Mouse (Mus musculus): Measurements from ENCODE around the gene Garnl3. TPM values are rescaled to one million over a fixed set of nuclear protein-coding genes. Genes with fewer than 3 reads are reported as not detected.

Gene Garnl3
- total and polyA plus RNA-seq, 3 experiments, result 0.08 to 0.19 TPM; not detected in 1

- Histone ChIP-seq H3K4me1 (ENCODE audit: control insufficient read depth in 1 of 2, insufficient read depth in 2 of 2) (peaks cover 4 to 8% of the 10 kb centered on the region in 2 experiments; a peak in 3 of 4 replicates), H3K9me3 (replicated peaks; ENCODE audit: low read length) (no peaks in the 10 kb centered on the region), H3K9ac (ENCODE audit: insufficient read depth, low read depth) (no peak overlapping the region), H3K79me2 (replicated peaks; ENCODE audit: control insufficient read depth, extremely low read depth, insufficient read depth, poor library complexity, severe bottlenecking) (no peaks in the 10 kb centered on the region), H3K27ac (ENCODE audit: insufficient read depth, low read depth) (no peak overlapping the region), H3K36me3 (replicated peaks in 1 of 2; ENCODE audit: control insufficient read depth in 1 of 2, insufficient read depth in 1 of 2, low read length in 1 of 2) (no peaks in the 10 kb centered on the region), H3K27me3 (replicated peaks) (peaks cover 44% of the 10 kb centered on the region), H3K4me3 (replicated peaks in 1 of 3; ENCODE audit: low read depth in 2 of 3, low read length in 2 of 3, poor library complexity in 1 of 3) (no peak overlapping the region), H3K4me2 (ENCODE audit: insufficient read depth, low read depth, poor library complexity, severe bottlenecking) (no peak overlapping the region)
- no peak for DNase-seq (ENCODE audit: extremely low read depth)
- no peak for TF ChIP-seq JUND (conservative IDR thresholded peaks at IDR 0.05; ENCODE audit: low read depth, low read length)
- TF ChIP-seq BHLHE40 (IDR thresholded peaks at IDR 0.05; ENCODE audit: low read depth, low read length), result no peak
- TF ChIP-seq POLR2AphosphoS2 (IDR thresholded peaks at IDR 0.05; ENCODE audit: low read depth, low read length), result no peak
- TF ChIP-seq CHD2 (IDR thresholded peaks at IDR 0.05; ENCODE audit: low read length), result no peak
- no peak for TF ChIP-seq EP300 (IDR thresholded peaks at IDR 0.05; ENCODE audit: low read length)
- TF ChIP-seq CTCF (conservative IDR thresholded peaks at IDR 0.05 in 1 of 2, IDR thresholded peaks at IDR 0.05 in 1 of 2; ENCODE audit: low read depth in 2 of 2, low read length in 2 of 2), result no peak
- no peak for TF ChIP-seq MAFK (IDR thresholded peaks at IDR 0.05; ENCODE audit: insufficient replicate concordance, low read length)
- TF ChIP-seq ZKSCAN1 (IDR thresholded peaks at IDR 0.05; ENCODE audit: borderline replicate concordance, low read depth, low read length), result no peak
- TF ChIP-seq POLR2A (IDR thresholded peaks at IDR 0.05; ENCODE audit: low read depth, low read length), result no peak
- TF ChIP-seq SMC3 (IDR thresholded peaks at IDR 0.05; ENCODE audit: low read depth, low read length), result no peak
- TF ChIP-seq ETS1 (conservative IDR thresholded peaks at IDR 0.05; ENCODE audit: low read depth, low read length), result no peak
- in situ Hi-C loops (cut with MboI; ENCODE audit: low pct_ligation_motif_present, low pct_unique_long_range_greater_than_20kb, low sequenced_read_pairs) (no loop called here), dilution Hi-C loops (cut with MboI; ENCODE audit: extremely low pct_ligation_motif_present, extremely low pct_unique_long_range_greater_than_20kb, low sequenced_read_pairs) (no loop called here)
These were observed 106.4 kb downstream of the Garnl3 start for GRCm38 (mm10) chr2:33025040-33025439.

DNA sequence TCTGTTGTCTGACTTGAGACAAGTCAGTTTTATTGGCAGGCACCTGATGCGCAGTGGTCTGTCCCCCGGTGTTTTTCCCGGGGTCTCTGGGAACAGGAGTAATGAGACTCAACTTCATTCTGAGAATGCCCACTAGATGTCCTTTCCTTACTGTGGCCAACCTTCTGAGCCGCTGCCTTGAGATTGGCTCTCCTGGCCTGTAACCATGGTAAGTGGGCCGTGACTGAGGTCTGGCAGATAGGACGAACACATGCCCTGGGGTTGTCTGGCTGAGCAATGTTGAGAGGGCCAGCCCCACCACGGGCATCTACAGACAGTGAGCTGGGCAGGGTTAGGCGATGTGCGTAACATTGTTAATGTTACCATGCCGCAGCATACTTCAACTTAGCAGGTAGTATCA is 106.9 kb downstream of the Garnl3 start:
- no peaks in the 10 kb centered on the region for H3K9me3 ChIP-seq (replicated peaks; ENCODE audit: low read length)
- H3K27ac ChIP-seq (ENCODE audit: insufficient read depth, low read depth), result no peak overlapping the region
- dilution Hi-C loops (cut with MboI; ENCODE audit: extremely low pct_ligation_motif_present, extremely low pct_unique_long_range_greater_than_20kb, low sequenced_read_pairs) (no loop called here), in situ Hi-C loops (cut with MboI; ENCODE audit: low pct_ligation_motif_present, low pct_unique_long_range_greater_than_20kb, low sequenced_read_pairs) (no loop called here)
- H3K9ac ChIP-seq (ENCODE audit: insufficient read depth, low read depth), result no peak overlapping the region
- DNase-seq (ENCODE audit: extremely low read depth), result no peak
- TF ChIP-seq ZMIZ1 (IDR thresholded peaks at IDR 0.05; ENCODE audit: low read depth, low read length), result no peak
- TF ChIP-seq RAD21 (IDR thresholded peaks at IDR 0.05; ENCODE audit: low read depth, low read length), result no peak
- no peak for TF ChIP-seq TCF12 (IDR thresholded peaks at IDR 0.05; ENCODE audit: low read depth, low read length)
- TF ChIP-seq USF2 (conservative IDR thresholded peaks at IDR 0.05; ENCODE audit: low read depth, low read length), result no peak
- no peak for TF ChIP-seq MYC (IDR thresholded peaks at IDR 0.05; ENCODE audit: low read depth, low read length)
- H3K79me2 ChIP-seq (replicated peaks; ENCODE audit: control insufficient read depth, extremely low read depth, insufficient read depth, poor library complexity, severe bottlenecking), result no peaks in the 10 kb centered on the region
- H3K4me2 ChIP-seq (ENCODE audit: insufficient read depth, low read depth, poor library complexity, severe bottlenecking), result no peak overlapping the region
- peaks cover 44% of the 10 kb centered on the region for H3K27me3 ChIP-seq (replicated peaks)
- no peaks in the 10 kb centered on the region for H3K36me3 ChIP-seq (replicated peaks in 1 of 2; ENCODE audit: control insufficient read depth in 1 of 2, insufficient read depth in 1 of 2, low read length in 1 of 2)
- H3K4me1 ChIP-seq (ENCODE audit: control insufficient read depth in 1 of 2, insufficient read depth in 2 of 2), result peaks cover 4 to 8% of the 10 kb centered on the region in 2 experiments; a peak in 3 of 4 replicates
- H3K4me3 ChIP-seq (replicated peaks in 1 of 3; ENCODE audit: low read depth in 2 of 3, low read length in 2 of 3, poor library complexity in 1 of 3), result no peak overlapping the region

GRCm38 (mm10) chr2:33022846-33023245 is 108.6 kb downstream of the Garnl3 start:
- no peaks in the 10 kb centered on the region for H3K36me3 ChIP-seq (replicated peaks in 1 of 2; ENCODE audit: control insufficient read depth in 1 of 2, insufficient read depth in 1 of 2, low read length in 1 of 2)
- dilution Hi-C loops (cut with MboI; ENCODE audit: extremely low pct_ligation_motif_present, extremely low pct_unique_long_range_greater_than_20kb, low sequenced_read_pairs), result no loop called here
- H3K27ac ChIP-seq (ENCODE audit: insufficient read depth, low read depth), result no peak overlapping the region
- H3K4me1 ChIP-seq (ENCODE audit: control insufficient read depth in 1 of 2, insufficient read depth in 2 of 2), result peaks cover 4 to 8% of the 10 kb centered on the region in 2 experiments; a peak in 3 of 4 replicates
- no peak overlapping the region for H3K4me2 ChIP-seq (ENCODE audit: insufficient read depth, low read depth, poor library complexity, severe bottlenecking)
- no peak for DNase-seq (ENCODE audit: extremely low read depth)
- TF ChIP-seq POLR2A (IDR thresholded peaks at IDR 0.05; ENCODE audit: low read depth, low read length), result no peak
- no peak for TF ChIP-seq SMC3 (IDR thresholded peaks at IDR 0.05; ENCODE audit: low read depth, low read length)
- H3K9me3 ChIP-seq (replicated peaks; ENCODE audit: low read length), result no peaks in the 10 kb centered on the region
- peaks cover 54% of the 10 kb centered on the region for H3K27me3 ChIP-seq (replicated peaks)
- H3K9ac ChIP-seq (ENCODE audit: insufficient read depth, low read depth), result no peak overlapping the region
- in situ Hi-C loops (cut with MboI; ENCODE audit: low pct_ligation_motif_present, low pct_unique_long_range_greater_than_20kb, low sequenced_read_pairs), result no loop called here
- H3K79me2 ChIP-seq (replicated peaks; ENCODE audit: control insufficient read depth, extremely low read depth, insufficient read depth, poor library complexity, severe bottlenecking), result no peaks in the 10 kb centered on the region
- no peak overlapping the region for H3K4me3 ChIP-seq (replicated peaks in 1 of 3; ENCODE audit: low read depth in 2 of 3, low read length in 2 of 3, poor library complexity in 1 of 3)

Data from CH12.LX (cell line).